Mouse (Mus musculus) cerebellum, adult 2 months (tissue): ENCODE measurements around the gene Ccl24.
A peak's percentile ranks its signal among the peaks of the same experiment; 100 is the strongest.

ENCODE experiments used
- CTCF ChIP-seq: fragments of 200-500 bp; IDR thresholded peaks from 2 replicates; pipeline ENCODE4 v1.5.1; 2011; ENCODE audit warnings: low read depth, mild to moderate bottlenecking, control low read depth, low read length, moderate library complexity, borderline replicate concordance; ENCODE audit not compliant: insufficient read depth
- POLR2A ChIP-seq: fragments of 200-500 bp; IDR thresholded peaks from 2 replicates; pipeline ENCODE4 v1.6.1; 2011; ENCODE audit warnings: low read length, control low read depth, borderline replicate concordance; ENCODE audit not compliant: insufficient read depth

GRCm38 (mm10) chr5:135544865-135545797 is 27.7 kb downstream of the Ccl24 start, which contains the start of gene Hip1:
- peak; percentile 45; the same call in 1 of the 2 replicates for TF ChIP-seq CTCF
- peak; percentile 81 for TF ChIP-seq POLR2A
